9 mouse cellular contexts compared by ENCODE assay signal in genomic region chr1:92833987-92834706, GRCm38 (mm10). TPM values are rescaled to one million over a fixed set of nuclear protein-coding genes. Genes with fewer than 3 reads are reported as not detected.
DNase-seq lines count a peak whose midpoint lies in the region; ATAC-seq and TF ChIP-seq lines count a peak whose summit lies in the region.
"Had no signal": no experiment of that assay in that cellular context is flagged by ENCODE, and none has a peak within 500 bp of the region (broad histone marks: within the 10 kb centered on the region; RNA-seq: fewer than 3 reads in every experiment).

No protein-coding gene starts in this region.

- 0 out of 2 replicates have a peak, but pooled peaks cover 4% of the 10 kb centered on the region for H3K27me3 ChIP-seq in forebrain, embryonic 13.5 days

- H3K9ac ChIP-seq in ES-E14 (ENCODE audit: insufficient read depth, low read depth, low read length, poor library complexity, severe bottlenecking): no peak overlapping the region
- peak overlapping the region; percentile 99 for H3K9ac ChIP-seq in forebrain, embryonic 13.5 days
- H3K9ac ChIP-seq: lung, embryonic 15.5 days had no signal

- peaks cover 2% of the 10 kb centered on the region; the same call in 1 of the 2 replicates for H3K36me3 ChIP-seq in ES-E14 (ENCODE audit: control insufficient read depth, insufficient read depth, low read length, poor library complexity, severe bottlenecking)
- peaks cover 43% of the 10 kb centered on the region for H3K36me3 ChIP-seq in forebrain, embryonic 13.5 days (ENCODE audit: poor library complexity, severe bottlenecking)
- H3K36me3 ChIP-seq: lung, embryonic 15.5 days had no signal

- TF ChIP-seq CTCF in layer of hippocampus, adult 2 months (conservative IDR thresholded peaks at IDR 0.05): peak; percentile 99

- no peaks in the 10 kb centered on the region for H3K9me3 ChIP-seq in ES-E14 (ENCODE audit: control insufficient read depth, insufficient read depth, low read depth, low read length)
- H3K9me3 ChIP-seq in forebrain, embryonic 13.5 days (replicated peaks): no peaks in the 10 kb centered on the region
- H3K9me3 ChIP-seq: lung, embryonic 15.5 days had no signal

- ATAC-seq in forebrain, embryonic 13.5 days: peak; percentile 29; the same call in 1 of the 2 replicates

- WGBS in forebrain, embryonic 13.5 days: 59% methylated on average over 7 of the region's 7 CpGs

- intact Hi-C loops in heart, postnatal 36 days (cut with DNase I): loop anchor here (1.0 to 5.0 kb wide), 5 partner anchors 47 to 186 kb away; partner anchors contain the start of gene Otos

- in situ Hi-C loops in ES-E14 (cut with MboI; ENCODE audit: low sequenced_read_pairs in 2 of 2, unreplicated experiment in 2 of 2): no loop called here

- H3K4me3 ChIP-seq in ES-E14 (ENCODE audit: insufficient read depth in 1 of 2, low read depth in 1 of 2, low read length in 2 of 2, poor library complexity in 1 of 2, severe bottlenecking in 1 of 2): no peak overlapping the region
- H3K4me3 ChIP-seq in forebrain, embryonic 13.5 days: peak overlapping the region; percentile 100
- H3K4me3 ChIP-seq in layer of hippocampus, adult 2 months: peak overlapping the region; percentile 86
- H3K4me3 ChIP-seq: lung, embryonic 15.5 days had no signal

- no peak overlapping the region for H3K27ac ChIP-seq in ES-E14 (ENCODE audit: insufficient read depth, low read depth, low read length, poor library complexity, severe bottlenecking)
- no peak overlapping the region for H3K27ac ChIP-seq in forebrain, embryonic 13.5 days
- peak overlapping the region; percentile 95 for H3K27ac ChIP-seq in layer of hippocampus, adult 2 months
- H3K27ac ChIP-seq: lung, embryonic 15.5 days had no signal

- peaks cover 0 to 3% of the 10 kb centered on the region in 2 experiments; a peak in 1 of 4 replicates for H3K4me1 ChIP-seq in ES-E14 (ENCODE audit: control insufficient read depth in 2 of 2, insufficient read depth in 2 of 2, low read length in 2 of 2, poor library complexity in 1 of 2)
- peaks cover 72% of the 10 kb centered on the region for H3K4me1 ChIP-seq in forebrain, embryonic 13.5 days

- peak; percentile 56 for DNase-seq in ES-E14 (ENCODE audit: low read depth, low spot score)
- DNase-seq in c-Kit-positive CD71-negative TER-119-negative erythroid progenitor cells, embryonic 14.5 days (ENCODE audit: low read depth): peak; percentile 63
- DNase-seq in heart, postnatal 36 days: peak; percentile 77 to 81
- DNase-seq in layer of hippocampus, adult 2 months (ENCODE audit: low spot score in 2 of 2): peak; percentile 76 to 87
- DNase-seq in lung, postnatal 10 days: peak; percentile 82
- peak; percentile 93 for DNase-seq in retina, embryonic 14.5 days (ENCODE audit: low spot score)
- peak; percentile 79 for DNase-seq in urinary bladder, postnatal 14 days (ENCODE audit: low spot score)

- H3K4me2 ChIP-seq in forebrain, embryonic 13.5 days: peak overlapping the region; percentile 97

TF ChIP-seq in ES-E14, 5 proteins besides CTCF, POLR2A, EP300 and RAD21:
- TF ChIP-seq HCFC1 (IDR thresholded peaks at IDR 0.05; ENCODE audit: borderline replicate concordance, insufficient read depth, low read length) (no peak), MAFK (IDR thresholded peaks at IDR 0.05; ENCODE audit: insufficient read depth, low read depth, low read length) (no peak), ZNF384 (IDR thresholded peaks at IDR 0.05; ENCODE audit: low read depth, low read length) (no peak), CHD2 (IDR thresholded peaks at IDR 0.05; ENCODE audit: low read depth, low read length) (no peak), ZC3H11A (IDR thresholded peaks at IDR 0.05; ENCODE audit: borderline replicate concordance, low read depth, low read length) (peak; percentile 88)

RNA-seq across cellular contexts. Expression of gene Gpc1, which starts 2.7 kb away (rescaled TPM):
- total RNA-seq in ES-E14 (2012; rRNA removed): 38.0 and 49.9 TPM in 2 replicates
- 115 and 117 TPM in 2 replicates for polyA plus RNA-seq in forebrain, embryonic 13.5 days (2015; fragmentation: Nextera tagmentation; extraction: Ambion mirVana)
- total RNA-seq in heart, postnatal 36 days (2021): 100 to 1,000 TPM; 425 to 453 TPM
- 100 to 1,000 TPM; 146 to 154 TPM for total RNA-seq in layer of hippocampus, adult 2 months (2021)

Comparison
In these comparisons a context has a peak if more than half of its experiments do, and no peak if none do; other contexts are left out.
1. H3K4me3 ChIP-seq: peak in forebrain, embryonic 13.5 days (single experiment) and layer of hippocampus, adult 2 months (single experiment); none in ES-E14 (0 of 2).
2. Peak in every context shown above with its lines, with median percentiles within 50 percentile points of each other: DNase-seq.